Mouse (Mus musculus) C2C12 (cell line): ENCODE data around the gene Cab39l. TPM values are rescaled to one million over a fixed set of nuclear protein-coding genes. Genes with fewer than 3 reads are reported as not detected.
"Not testable (repeated sequence)": the region's sequence is repeated elsewhere in the genome, so short reads cannot be mapped to it uniquely, and the experiment has no call there.

Source experiments
- H3K27me3 ChIP-seq: one replicate; pipeline ENCODE4 v1.6.1; 2011; ENCODE audit not compliant: control insufficient read depth, insufficient read depth, insufficient read length
- H3K36me3 ChIP-seq: one replicate; pipeline ENCODE4 v1.6.1; 2011; ENCODE audit not compliant: control insufficient read depth, insufficient read depth
- H3K4me3 ChIP-seq: one replicate; pipeline ENCODE4 v1.5.1; 2011; ENCODE audit warnings: mild to moderate bottlenecking, control low read depth; ENCODE audit not compliant: poor library complexity, insufficient read depth, severe bottlenecking
- H3K79me2 ChIP-seq: one replicate; pipeline ENCODE4 v1.6.1; 2011; ENCODE audit not compliant: control insufficient read depth, insufficient read depth
- H3K79me3 ChIP-seq: one replicate; pipeline ENCODE4 v1.6.1; 2011; ENCODE audit warnings: low read depth, control low read depth
- H3ac ChIP-seq: one replicate; pipeline ENCODE3; 2011; ENCODE audit warnings: low read depth; ENCODE audit not compliant: control insufficient read depth, insufficient read length
- CEBPB ChIP-seq: IDR thresholded peaks from one replicate; pipeline ENCODE4 v1.6.1; 2011; ENCODE audit warnings: low read depth, mild to moderate bottlenecking, control low read depth, moderate library complexity
- CTCF ChIP-seq: IDR thresholded peaks from one replicate; pipeline ENCODE4 v1.5.1; 2011; ENCODE audit not compliant: control insufficient read depth, insufficient read depth, insufficient read length
- FOSL1 ChIP-seq: IDR thresholded peaks from one replicate; pipeline ENCODE4 v1.8.0; 2011; ENCODE audit warnings: mild to moderate bottlenecking, low read length; ENCODE audit not compliant: poor library complexity, insufficient read depth, severe bottlenecking
- MAX ChIP-seq: IDR thresholded peaks from one replicate; pipeline ENCODE4 v1.6.1; 2011; ENCODE audit warnings: mild to moderate bottlenecking, control low read depth
- MYOD1 ChIP-seq: IDR thresholded peaks from one replicate; pipeline ENCODE4 v1.6.1; 2011; ENCODE audit warnings: low read depth; ENCODE audit not compliant: control insufficient read depth, insufficient read length
- MYOG ChIP-seq: IDR thresholded peaks from one replicate; pipeline ENCODE4 v1.6.1; 2011; ENCODE audit not compliant: control insufficient read depth, insufficient read length; ENCODE audit errors: extremely low read depth
- USF1 ChIP-seq: IDR thresholded peaks from one replicate; pipeline ENCODE4 v1.6.1; 2011; ENCODE audit warnings: low read depth, mild to moderate bottlenecking, control low read depth, moderate library complexity
- long read RNA-seq, 2 experiments: library from polyadenylated mRNA; unstranded; transcript quantifications; one replicate each; pipeline ENCODE4 v2.0.0; 2019 to 2020
- polyA plus RNA-seq: library from polyadenylated mRNA; unstranded; fragments of >200 nt; fragmentation: generic; extraction: Trizol; gene quantifications from one replicate; pipeline ENCODE4 v1.2.1, GENCODE M21; 2012; ENCODE audit warnings: missing spikeins

Cab39l gene
- polyA plus RNA-seq: 10.9 TPM
- long read RNA-seq, experiment 1, transcript Cab39l-201 (11 exons, 3,037 nt): major isoform, 18 of 34 reads
- long read RNA-seq, experiment 1, partial matches to known transcripts: 10 of 34 reads
- long read RNA-seq, experiment 1, other reads (novel, unspliced or antisense): 6 of 34 reads
- long read RNA-seq, experiment 2, transcript Cab39l-201 (11 exons, 3,037 nt): major isoform, 75 of 100 reads
- long read RNA-seq, experiment 2, partial matches to known transcripts: 3 of 100 reads
- long read RNA-seq, experiment 2, other reads (novel, unspliced or antisense): 21 of 100 reads

- TF ChIP-seq MYOG: no peak
- no peak for TF ChIP-seq FOSL1
- TF ChIP-seq CEBPB: no peak
- peak within 1 kb of the TSS; percentile 79 for H3ac ChIP-seq
- H3K36me3 ChIP-seq: peaks cover 10% of the 10 kb centered on the region
- peaks cover 26% of the 10 kb centered on the region for H3K79me3 ChIP-seq
- peaks cover 43% of the 10 kb centered on the region for H3K79me2 ChIP-seq
- no peaks in the 10 kb centered on the region for H3K27me3 ChIP-seq
- H3K4me3 ChIP-seq: peak within 1 kb of the TSS; percentile 72
These were observed at the start of gene Cab39l, which contains the start of gene Setdb2 for GRCm38 (mm10) chr14:59440558-59441471. TSS of gene Cab39l (plus strand) at chr14:59440972. TSS of gene Setdb2 (minus strand) at chr14:59440884.

- no peaks in the 10 kb centered on the region for H3K79me3 ChIP-seq
- no peak within 1 kb of the TSS for H3K4me3 ChIP-seq
- no peaks in the 10 kb centered on the region for H3K36me3 ChIP-seq
- H3K79me2 ChIP-seq: no peaks in the 10 kb centered on the region
- no peak within 1 kb of the TSS for H3ac ChIP-seq
- TF ChIP-seq USF1: no peak
- no peak for TF ChIP-seq FOSL1
- no peak for TF ChIP-seq MAX
- TF ChIP-seq MYOG: no peak
- TF ChIP-seq CEBPB: no peak
- TF ChIP-seq CTCF: no peak
- TF ChIP-seq MYOD1: no peak
- H3K27me3 ChIP-seq: no peaks in the 10 kb centered on the region
These were observed 45.5 kb upstream of the Cab39l start, which contains the start of gene Phf11c for GRCm38 (mm10) chr14:59395281-59395680. TSS of gene Phf11c (minus strand) at chr14:59395381.

- Histone ChIP-seq H3K79me2 (no peaks in the 10 kb centered on the region), H3K36me3 (peaks cover 8% of the 10 kb centered on the region), H3K27me3 (no peaks in the 10 kb centered on the region), H3K4me3 (no peak overlapping the region), H3ac (no peak overlapping the region), H3K79me3 (no peaks in the 10 kb centered on the region)
- TF ChIP-seq CEBPB: no peak
- TF ChIP-seq FOSL1: no peak
- no peak for TF ChIP-seq MYOG
- no peak for TF ChIP-seq MYOD1
- no peak for TF ChIP-seq MAX
- TF ChIP-seq CTCF: no peak
- no peak for TF ChIP-seq USF1
These were observed 43.8 kb upstream of the Cab39l start for GRCm38 (mm10) chr14:59396999-59397398.

GRCm38 (mm10) chr14:59414979-59415378 is 25.8 kb upstream of the Cab39l start:
- H3K27me3 ChIP-seq, H3ac ChIP-seq, H3K79me2 ChIP-seq, H3K79me3 ChIP-seq, H3K4me3 ChIP-seq: not testable (repeated sequence)
- H3K36me3 ChIP-seq: peaks cover 39% of the 10 kb centered on the region

DNA sequence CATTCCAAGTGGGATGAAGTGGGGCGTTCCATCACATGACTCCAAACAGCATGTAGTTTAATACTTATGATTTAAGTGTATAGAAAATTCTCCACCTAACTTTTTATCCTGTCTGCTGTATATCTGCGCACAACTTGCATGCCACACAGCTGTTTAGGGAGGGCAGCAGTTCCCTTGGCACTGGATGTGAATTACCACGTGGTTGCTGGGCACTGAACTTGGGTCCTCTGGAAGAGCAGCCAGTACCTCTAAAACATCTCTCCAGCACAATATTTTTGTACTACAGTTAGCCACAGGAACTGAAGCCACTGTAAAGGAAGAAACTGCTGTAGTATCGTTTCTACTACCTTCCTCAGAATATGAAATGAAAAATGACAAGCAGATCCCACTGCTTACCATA is 22.6 kb upstream of the Cab39l start:
- Histone ChIP-seq H3K79me3 (no peaks in the 10 kb centered on the region), H3K27me3 (no peaks in the 10 kb centered on the region), H3K4me3 (no peak overlapping the region), H3K79me2 (no peaks in the 10 kb centered on the region), H3ac (no peak overlapping the region), H3K36me3 (peaks cover 34% of the 10 kb centered on the region)
- TF ChIP-seq MAX (no peak), FOSL1 (no peak), CTCF (no peak), USF1 (no peak), MYOG (no peak), CEBPB (no peak), MYOD1 (no peak)
